Mouse (Mus musculus) lung, embryonic 15.5 days (tissue): ENCODE measurements at regions not wholly inside any gene's neighbourhood (a gene's known extent, or its start where the extent isn't known, plus 50 kb on each side); places are given as distances from the start of the nearest gene placed in this dataset.

Experiments
- ATAC-seq: fragments of 200-750 bp; cut with Nextera tagmentation; 2 replicates; pipeline ENCODE4 v1.8.0; 2017; ENCODE audit warnings: moderate number of reproducible peaks, borderline replicate concordance; ENCODE audit not compliant: low FRiP score, low TSS enrichment; ENCODE audit errors: extremely low read depth
- H3K27ac ChIP-seq: fragments of 300-500 bp; sonication (generic); 2 replicates; pipeline ENCODE4 v1.5.1; 2015; ENCODE audit warnings: moderate library complexity, mild to moderate bottlenecking, inconsistent platforms
- H3K27me3 ChIP-seq: fragments of 300-500 bp; sonication (generic); 2 replicates; pipeline ENCODE4 v1.6.1; 2015; ENCODE audit warnings: inconsistent platforms
- H3K36me3 ChIP-seq: fragments of 300-500 bp; sonication (generic); 2 replicates; pipeline ENCODE4 v1.6.1; 2015; ENCODE audit warnings: inconsistent platforms
- H3K4me1 ChIP-seq: fragments of 300-500 bp; sonication (generic); 2 replicates; pipeline ENCODE4 v1.6.1; 2015; ENCODE audit warnings: inconsistent platforms
- H3K4me2 ChIP-seq: fragments of 300-500 bp; sonication (generic); 2 replicates; pipeline ENCODE4 v1.6.1; 2015; ENCODE audit warnings: inconsistent platforms, mild to moderate bottlenecking, moderate library complexity
- H3K4me3 ChIP-seq: fragments of 300-500 bp; sonication (generic); 2 replicates; pipeline ENCODE4 v1.5.1; 2015; ENCODE audit warnings: mild to moderate bottlenecking, inconsistent platforms
- H3K9ac ChIP-seq: fragments of 300-500 bp; sonication (generic); 2 replicates; pipeline ENCODE4 v1.6.1; 2015; ENCODE audit warnings: inconsistent platforms
- H3K9me3 ChIP-seq: fragments of 300-500 bp; sonication (generic); 2 replicates; pipeline ENCODE4 v1.6.1; 2016; ENCODE audit warnings: inconsistent platforms
- WGBS: fragments of 180-500 bp; shearing (Covaris S2); methylation state at CpG from one replicate; pipeline ENCODE4 v1.1.7; 2015; 5-methylcytosine and 5-hydroxymethylcytosine counted together

DNA sequence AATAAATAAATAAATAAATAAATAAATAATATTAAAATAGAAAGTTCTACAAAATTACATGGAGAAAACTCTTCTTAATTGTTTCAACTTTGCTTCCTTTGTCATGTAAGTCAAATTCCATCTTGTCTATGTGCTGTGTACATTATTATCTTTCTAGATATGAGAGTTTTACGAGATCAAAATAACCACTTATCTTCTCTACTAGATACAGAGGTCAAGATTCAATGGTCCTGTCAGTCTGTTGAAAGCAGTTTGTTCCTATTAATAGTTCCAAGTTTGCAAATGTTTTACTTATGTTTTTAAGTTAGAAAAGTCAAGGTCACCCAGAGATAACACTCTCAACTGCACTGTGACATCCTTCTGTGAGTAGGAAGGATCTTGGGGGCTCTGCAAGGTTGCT is 650.1 kb upstream of the Cited2 start:
- ATAC-seq: no peak
- Histone ChIP-seq H3K27ac (no peak overlapping the region), H3K27me3 (no peaks in the 10 kb centered on the region), H3K9ac (no peak overlapping the region), H3K9me3 (no peaks in the 10 kb centered on the region), H3K36me3 (no peaks in the 10 kb centered on the region), H3K4me1 (peaks cover 7% of the 10 kb centered on the region; the same call in 1 of the 2 replicates), H3K4me3 (no peak overlapping the region), H3K4me2 (no peak overlapping the region)
- 55% methylated on average over 1 of the region's 1 CpGs for WGBS

DNA sequence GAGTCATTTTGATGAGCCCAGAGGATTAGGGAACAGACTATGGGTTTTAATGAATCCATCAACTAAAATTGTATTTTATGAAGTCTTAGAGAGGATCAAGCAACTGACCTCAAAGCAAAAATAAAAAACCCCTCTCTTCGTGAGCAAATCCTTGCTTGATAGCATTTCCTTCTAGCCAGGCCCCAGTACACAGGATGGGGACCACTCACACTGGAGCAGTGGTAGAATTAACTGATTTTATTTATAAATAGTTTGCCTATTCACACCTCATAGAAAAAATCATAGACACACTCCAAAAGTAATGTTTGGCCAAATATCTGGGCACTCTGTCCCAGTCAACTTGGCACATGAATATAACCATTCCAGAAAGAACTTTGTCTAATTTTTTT is 649.0 kb upstream of the Cited2 start:
- Histone ChIP-seq H3K9me3 (no peaks in the 10 kb centered on the region), H3K36me3 (no peaks in the 10 kb centered on the region), H3K4me3 (no peak overlapping the region), H3K27ac (no peak overlapping the region), H3K9ac (no peak overlapping the region), H3K27me3 (no peaks in the 10 kb centered on the region), H3K4me2 (no peak overlapping the region), H3K4me1 (peaks cover 7% of the 10 kb centered on the region; the same call in 1 of the 2 replicates)
- no peak for ATAC-seq
- WGBS: 58% methylated on average over 1 of the region's 1 CpGs

DNA sequence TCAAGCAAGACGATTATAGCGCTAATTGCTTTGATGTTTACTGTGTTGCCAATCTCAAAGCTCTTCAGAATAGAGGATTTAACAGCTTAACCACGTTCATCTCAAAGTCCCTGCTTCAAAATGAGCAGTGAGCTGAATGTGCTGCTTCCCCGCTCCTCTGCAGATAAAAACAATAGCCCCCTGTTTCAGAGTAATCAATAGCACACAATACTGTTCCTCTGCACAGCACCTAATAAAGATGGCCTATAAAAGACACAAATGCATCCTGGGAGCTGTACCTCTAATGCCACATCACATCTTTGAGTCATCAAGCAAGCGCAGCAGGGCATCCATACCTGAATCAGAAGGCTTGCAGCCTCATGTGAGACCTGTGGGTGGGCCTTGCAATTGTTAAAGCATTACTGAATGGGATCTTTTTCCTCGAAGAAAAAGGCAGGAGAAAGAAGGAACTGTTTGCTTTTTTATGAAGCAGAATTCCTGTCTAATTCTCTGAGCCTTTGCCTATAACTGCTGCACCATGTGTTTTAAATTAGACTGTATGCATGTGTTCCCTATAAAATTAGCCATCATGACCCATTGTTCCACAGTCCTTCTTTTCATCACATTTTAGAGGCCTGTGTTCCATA is 648.5 kb upstream of the Cited2 start:
- H3K27me3 ChIP-seq: no peaks in the 10 kb centered on the region
- no peak overlapping the region for H3K4me2 ChIP-seq
- no peaks in the 10 kb centered on the region for H3K9me3 ChIP-seq
- peaks cover 7% of the 10 kb centered on the region; the same call in 1 of the 2 replicates for H3K4me1 ChIP-seq
- no peak overlapping the region for H3K27ac ChIP-seq
- H3K4me3 ChIP-seq: no peak overlapping the region
- H3K36me3 ChIP-seq: no peaks in the 10 kb centered on the region
- H3K9ac ChIP-seq: no peak overlapping the region
- WGBS: 59% methylated on average over 6 of the region's 6 CpGs
- no peak for ATAC-seq

DNA sequence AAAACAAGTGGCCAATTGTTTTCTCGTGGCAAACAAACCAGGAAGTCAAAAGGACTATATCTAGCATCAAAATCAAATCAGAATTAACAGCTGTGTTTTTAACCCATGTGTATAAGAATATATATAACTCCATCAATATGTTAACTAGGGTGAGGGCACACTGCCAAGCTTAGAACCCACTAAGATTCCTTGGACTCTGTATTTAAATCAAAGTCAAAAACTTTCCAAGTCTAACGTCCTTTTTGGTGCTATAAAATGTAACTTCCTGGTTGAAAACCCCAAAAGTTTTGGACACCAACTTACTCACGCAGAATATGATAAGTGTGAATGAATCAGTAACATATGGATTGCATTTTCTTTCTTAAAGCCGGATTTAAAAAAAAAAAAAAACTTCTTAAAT is 647.9 kb upstream of the Cited2 start:
- Histone ChIP-seq H3K4me1 (peaks cover 7% of the 10 kb centered on the region; the same call in 1 of the 2 replicates), H3K4me3 (no peak overlapping the region), H3K9me3 (no peaks in the 10 kb centered on the region), H3K9ac (no peak overlapping the region), H3K27me3 (no peaks in the 10 kb centered on the region), H3K4me2 (no peak overlapping the region), H3K36me3 (no peaks in the 10 kb centered on the region), H3K27ac (no peak overlapping the region)
- ATAC-seq: no peak
- 39% methylated on average over 4 of the region's 4 CpGs for WGBS

DNA sequence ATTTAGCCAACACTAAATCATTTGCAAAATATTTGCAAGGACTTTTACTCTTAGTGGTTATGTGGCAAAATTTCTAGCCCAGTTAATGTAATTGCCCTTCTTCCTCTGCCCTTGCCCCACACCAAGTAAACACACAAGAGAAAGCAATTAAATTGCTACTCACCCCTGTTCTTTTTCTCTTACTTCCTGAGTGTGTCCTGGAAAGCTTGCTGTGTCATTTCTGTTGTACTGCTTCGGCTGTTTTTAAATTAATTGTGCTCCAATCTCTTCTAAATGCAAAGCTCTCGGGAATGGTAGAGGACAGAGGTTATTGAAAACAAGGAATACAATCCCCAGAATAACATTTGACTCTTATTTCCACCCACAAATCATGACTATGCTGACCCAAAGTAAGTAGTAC is 647.4 kb upstream of the Cited2 start:
- Histone ChIP-seq H3K9me3 (no peaks in the 10 kb centered on the region), H3K36me3 (no peaks in the 10 kb centered on the region), H3K27me3 (no peaks in the 10 kb centered on the region), H3K9ac (no peak overlapping the region), H3K4me2 (no peak overlapping the region), H3K27ac (peak overlapping the region; percentile 12; the same call in 1 of the 2 replicates), H3K4me1 (peaks cover 7% of the 10 kb centered on the region; the same call in 1 of the 2 replicates), H3K4me3 (no peak overlapping the region)
- no peak for ATAC-seq
- 34% methylated on average over 2 of the region's 2 CpGs for WGBS

DNA sequence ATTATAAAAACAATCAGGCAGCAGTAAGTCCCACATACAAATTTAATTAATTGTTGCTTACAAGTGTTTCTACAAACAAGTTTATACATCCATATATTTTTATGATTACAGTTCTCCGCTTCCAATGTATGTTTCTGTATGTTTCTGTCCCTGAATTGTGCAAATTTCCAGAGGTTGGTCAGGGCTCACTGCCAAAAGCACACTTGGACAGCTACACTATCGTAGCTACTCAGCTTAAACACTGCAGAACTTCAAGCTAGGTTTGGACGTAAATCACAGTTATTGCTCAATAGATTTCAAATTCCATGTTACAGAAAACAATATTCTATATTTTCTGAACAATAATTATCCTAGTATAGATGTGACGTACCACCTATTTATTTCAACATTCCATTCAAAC is 646.8 kb upstream of the Cited2 start:
- H3K27me3 ChIP-seq: no peaks in the 10 kb centered on the region
- ATAC-seq: peak; percentile 64; the same call in 1 of the 2 replicates
- H3K9me3 ChIP-seq: no peaks in the 10 kb centered on the region
- 35% methylated on average over 4 of the region's 4 CpGs for WGBS
- H3K27ac ChIP-seq: no peak overlapping the region
- no peak overlapping the region for H3K4me2 ChIP-seq
- no peaks in the 10 kb centered on the region for H3K36me3 ChIP-seq
- no peak overlapping the region for H3K9ac ChIP-seq
- H3K4me3 ChIP-seq: no peak overlapping the region
- H3K4me1 ChIP-seq: peaks cover 7% of the 10 kb centered on the region; the same call in 1 of the 2 replicates

DNA sequence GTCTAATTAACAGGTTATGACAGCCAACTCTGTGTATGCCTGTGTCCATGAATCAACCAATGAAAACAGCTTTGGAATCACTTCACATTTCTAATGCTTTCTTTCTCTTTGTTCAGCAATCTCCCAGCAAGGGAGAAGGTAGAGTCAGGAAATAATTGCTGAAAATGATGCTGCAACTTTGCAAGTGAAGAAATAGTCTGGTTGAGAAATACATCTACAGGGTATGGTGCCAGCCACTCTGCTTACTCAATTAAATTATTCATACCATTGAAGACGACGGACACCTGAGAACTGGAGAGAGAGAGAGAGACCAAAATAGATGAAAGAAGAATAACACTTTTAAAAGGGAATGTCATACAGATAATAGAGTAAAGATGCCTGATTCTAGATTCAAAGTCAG is 645.4 kb upstream of the Cited2 start:
- H3K9me3 ChIP-seq: no peaks in the 10 kb centered on the region
- peaks cover 7% of the 10 kb centered on the region; the same call in 1 of the 2 replicates for H3K4me1 ChIP-seq
- no peaks in the 10 kb centered on the region for H3K36me3 ChIP-seq
- ATAC-seq: no peak
- no peak overlapping the region for H3K4me2 ChIP-seq
- H3K27ac ChIP-seq: no peak overlapping the region
- H3K4me3 ChIP-seq: no peak overlapping the region
- WGBS: 76% methylated on average over 2 of the region's 2 CpGs
- H3K9ac ChIP-seq: no peak overlapping the region
- H3K27me3 ChIP-seq: no peaks in the 10 kb centered on the region

DNA sequence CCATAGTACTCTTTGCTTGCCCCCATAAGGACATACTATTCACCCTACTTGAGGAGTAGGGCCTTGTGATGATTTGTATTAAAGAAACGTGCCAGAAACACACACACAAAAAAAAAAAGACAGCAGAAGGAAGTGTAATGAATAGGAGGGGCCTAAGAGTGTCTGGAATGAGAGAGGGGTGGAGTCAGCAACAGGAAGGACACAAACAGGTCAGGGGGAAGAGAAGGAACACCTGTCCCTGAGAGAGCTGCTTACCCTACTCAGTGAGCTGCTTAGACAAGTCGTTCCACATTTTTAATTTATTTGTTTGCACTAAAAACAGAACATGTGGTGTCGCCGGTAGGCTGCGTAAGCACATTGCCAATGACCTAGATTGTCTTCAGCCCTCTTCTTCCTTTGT is 642.2 kb upstream of the Cited2 start:
- Histone ChIP-seq H3K36me3 (no peaks in the 10 kb centered on the region), H3K4me1 (no peaks in the 10 kb centered on the region)
- ATAC-seq: no peak

DNA sequence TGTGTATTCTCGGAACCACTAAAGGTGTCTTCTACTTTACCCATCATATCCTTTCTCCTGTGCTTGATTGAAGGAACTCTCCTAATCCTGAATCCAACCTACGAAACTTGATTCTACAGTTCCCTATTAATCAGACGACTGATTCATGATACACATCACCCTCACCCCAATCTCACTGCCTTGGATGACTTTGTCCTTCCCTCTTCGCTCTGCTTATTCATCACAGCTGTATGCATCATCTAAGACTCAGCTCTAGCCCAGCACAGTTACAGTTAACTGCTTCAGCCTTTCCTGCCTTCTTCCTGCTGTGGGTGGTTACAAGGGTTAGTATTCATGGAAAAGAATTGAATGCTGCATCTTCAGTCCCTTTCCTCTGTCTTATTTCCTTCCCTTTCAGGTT is 640.1 kb upstream of the Cited2 start:
- Histone ChIP-seq H3K36me3 (no peaks in the 10 kb centered on the region), H3K27ac (no peak overlapping the region), H3K4me1 (no peaks in the 10 kb centered on the region), H3K9me3 (no peaks in the 10 kb centered on the region), H3K9ac (no peak overlapping the region), H3K27me3 (no peaks in the 10 kb centered on the region), H3K4me3 (no peak overlapping the region), H3K4me2 (no peak overlapping the region)
- no peak for ATAC-seq
- WGBS: 85% methylated on average over 4 of the region's 4 CpGs

More for the DNA sequence above, 642.2 kb upstream of the Cited2 start:
- H3K9me3 ChIP-seq: no peaks in the 10 kb centered on the region
- no peak overlapping the region for H3K4me3 ChIP-seq
- no peak overlapping the region for H3K4me2 ChIP-seq
- no peak overlapping the region for H3K9ac ChIP-seq
- H3K27ac ChIP-seq: no peak overlapping the region
- WGBS: 68% methylated on average over 5 of the region's 5 CpGs
- no peaks in the 10 kb centered on the region for H3K27me3 ChIP-seq

DNA sequence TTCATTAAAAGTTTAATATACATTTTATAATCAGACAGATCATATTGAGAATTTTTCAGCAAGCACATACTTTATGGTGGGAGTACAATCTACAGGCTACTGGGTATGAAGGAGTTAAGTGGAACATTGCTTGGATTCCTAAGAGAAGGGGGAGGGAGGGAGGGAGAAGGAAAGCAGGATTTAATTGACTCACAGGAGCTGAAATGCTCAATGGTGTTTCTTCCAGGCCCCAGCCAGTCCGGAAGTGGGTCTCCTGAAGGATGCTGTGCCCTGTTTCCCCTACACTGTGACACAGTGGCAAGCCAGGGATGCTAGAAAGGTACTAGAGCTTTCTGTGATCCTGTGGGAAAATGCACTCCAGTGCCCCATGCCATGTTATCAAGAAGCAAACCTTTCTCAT is 621.0 kb upstream of the Cited2 start:
- H3K4me2 ChIP-seq: no peak overlapping the region
- 4% methylated on average over 1 of the region's 1 CpGs for WGBS
- no peaks in the 10 kb centered on the region for H3K9me3 ChIP-seq
- H3K9ac ChIP-seq: no peak overlapping the region
- H3K36me3 ChIP-seq: no peaks in the 10 kb centered on the region
- no peak overlapping the region for H3K27ac ChIP-seq
- no peak overlapping the region for H3K4me3 ChIP-seq
- 0 out of 2 replicates have a peak, but pooled peaks cover 3% of the 10 kb centered on the region for H3K4me1 ChIP-seq
- no peaks in the 10 kb centered on the region for H3K27me3 ChIP-seq
- ATAC-seq: no peak

DNA sequence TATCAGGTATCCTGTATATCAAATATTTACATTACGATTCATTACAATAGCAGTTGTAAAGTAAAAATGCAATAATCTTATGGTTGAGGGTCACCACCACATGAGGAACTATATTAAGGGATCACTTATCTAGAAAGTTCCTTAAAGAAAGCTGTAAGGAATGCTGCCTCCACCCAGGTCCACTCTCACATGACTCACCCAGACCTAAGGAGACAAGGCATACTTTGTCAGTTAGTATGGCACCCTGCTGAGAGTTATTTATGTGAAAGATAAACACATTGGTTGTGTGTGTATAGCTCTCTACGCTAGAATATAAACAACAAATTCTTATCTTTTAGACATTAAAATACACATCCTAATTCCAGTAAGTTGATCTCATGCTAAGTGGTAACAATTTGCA is 619.6 kb upstream of the Cited2 start:
- no peak overlapping the region for H3K9ac ChIP-seq
- 48% methylated on average over 2 of the region's 2 CpGs for WGBS
- H3K4me1 ChIP-seq: 0 out of 2 replicates have a peak, but pooled peaks cover 3% of the 10 kb centered on the region
- H3K4me2 ChIP-seq: no peak overlapping the region
- no peak for ATAC-seq
- no peaks in the 10 kb centered on the region for H3K36me3 ChIP-seq
- H3K9me3 ChIP-seq: no peaks in the 10 kb centered on the region
- H3K27me3 ChIP-seq: no peaks in the 10 kb centered on the region
- H3K27ac ChIP-seq: no peak overlapping the region
- H3K4me3 ChIP-seq: no peak overlapping the region

DNA sequence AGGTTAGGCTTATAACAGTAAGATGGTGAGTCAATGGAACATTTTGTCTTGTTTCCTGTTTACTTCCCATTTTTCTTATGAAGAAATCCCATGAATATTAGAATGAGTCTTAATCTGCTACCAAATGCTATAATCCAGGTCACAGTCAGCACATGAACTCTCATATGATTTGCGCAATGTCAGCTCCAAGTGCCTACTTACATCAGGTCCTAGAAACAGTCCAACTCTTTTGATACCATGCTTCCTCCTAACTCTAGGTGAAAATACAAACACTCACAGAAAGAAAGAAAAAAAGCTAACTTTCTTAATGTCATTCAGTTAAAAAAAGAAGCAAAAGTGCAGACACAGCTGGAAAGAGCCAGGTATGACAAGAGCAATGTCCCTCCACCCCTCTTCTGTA is 616.2 kb upstream of the Cited2 start:
- Histone ChIP-seq H3K4me2 (no peak overlapping the region), H3K9me3 (no peaks in the 10 kb centered on the region), H3K4me1 (0 out of 2 replicates have a peak, but pooled peaks cover 3% of the 10 kb centered on the region), H3K36me3 (no peaks in the 10 kb centered on the region), H3K27ac (no peak overlapping the region), H3K27me3 (no peaks in the 10 kb centered on the region), H3K4me3 (no peak overlapping the region), H3K9ac (no peak overlapping the region)
- WGBS: 100% methylated on average over 1 of the region's 1 CpGs
- ATAC-seq: no peak

DNA sequence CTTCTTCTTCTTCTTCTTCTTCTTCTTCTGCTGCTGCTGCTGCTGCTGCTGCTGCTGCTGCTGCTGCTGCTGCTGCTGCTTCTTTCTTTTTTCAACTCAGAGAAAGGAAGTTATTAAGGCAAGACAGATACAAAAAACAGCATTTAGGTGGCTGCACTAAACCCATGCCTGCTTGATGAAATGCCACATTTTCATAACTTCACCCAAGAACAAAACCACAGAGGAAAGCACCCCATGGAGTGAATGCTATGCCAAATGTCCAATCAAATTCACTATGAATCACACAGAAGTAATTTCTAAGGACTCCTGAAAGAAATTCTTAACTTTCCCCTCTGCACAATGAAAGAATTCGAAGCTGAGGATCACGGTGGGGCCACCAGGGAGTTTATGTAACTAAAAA is 611.9 kb upstream of the Cited2 start:
- Histone ChIP-seq H3K9ac (no peak overlapping the region), H3K4me2 (no peak overlapping the region), H3K4me3 (no peak overlapping the region), H3K27me3 (no peaks in the 10 kb centered on the region), H3K36me3 (no peaks in the 10 kb centered on the region), H3K27ac (no peak overlapping the region), H3K9me3 (no peaks in the 10 kb centered on the region), H3K4me1 (no peaks in the 10 kb centered on the region)
- 85% methylated on average over 2 of the region's 2 CpGs for WGBS
- ATAC-seq: no peak
